Mouse (Mus musculus): ENCODE data around the gene Rhox9.

- TF ChIP-seq CTCF (IDR thresholded peaks at IDR 0.05; ENCODE audit: control insufficient read depth, insufficient read depth, insufficient replicate concordance, low read depth, low read length) (no peak), POLR2A (IDR thresholded peaks at IDR 0.05; ENCODE audit: control insufficient read depth, low read depth, low read length) (no peak)
Observed at GRCm38 (mm10) chrX:37871641-37872040, 29.9 kb downstream of the Rhox9 start.
